Mouse (Mus musculus) liver, postnatal 0 days (tissue): ENCODE results near the gene Hyal4.

ENCODE experiments used
- CTCF ChIP-seq: sonication (generic); IDR thresholded peaks from 2 replicates; pipeline ENCODE4 v1.5.1; 2016; ENCODE audit warnings: antibody characterized with exemption, low read depth
- EP300 ChIP-seq: IDR thresholded peaks from 2 replicates; pipeline ENCODE4 v1.6.1; 2016; ENCODE audit warnings: antibody characterized with exemption, low read depth, mild to moderate bottlenecking

DNA sequence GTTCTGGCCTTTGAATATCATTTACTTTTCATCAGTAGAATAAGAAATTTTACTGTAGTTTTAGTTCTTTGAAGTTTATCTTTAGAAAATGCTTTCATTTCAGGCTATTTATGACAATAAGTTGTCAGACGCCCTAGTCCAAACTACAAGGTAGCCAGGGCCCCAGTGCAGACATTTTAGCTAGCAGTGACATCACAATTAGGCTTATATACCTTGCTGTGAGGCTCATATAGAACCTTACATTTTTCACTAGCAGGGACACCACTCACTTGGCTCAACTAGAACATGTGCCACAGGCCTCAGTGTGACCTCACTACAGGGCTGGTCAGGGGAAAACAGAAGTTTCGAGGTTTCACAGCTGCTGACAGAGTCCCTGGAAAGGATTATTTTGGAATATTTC lies 40.6 kb upstream of the Hyal4 start:
- TF ChIP-seq EP300, result no peak
- no peak for TF ChIP-seq CTCF
